24 mouse cellular contexts compared by ENCODE assay signal in the genomic region with DNA sequence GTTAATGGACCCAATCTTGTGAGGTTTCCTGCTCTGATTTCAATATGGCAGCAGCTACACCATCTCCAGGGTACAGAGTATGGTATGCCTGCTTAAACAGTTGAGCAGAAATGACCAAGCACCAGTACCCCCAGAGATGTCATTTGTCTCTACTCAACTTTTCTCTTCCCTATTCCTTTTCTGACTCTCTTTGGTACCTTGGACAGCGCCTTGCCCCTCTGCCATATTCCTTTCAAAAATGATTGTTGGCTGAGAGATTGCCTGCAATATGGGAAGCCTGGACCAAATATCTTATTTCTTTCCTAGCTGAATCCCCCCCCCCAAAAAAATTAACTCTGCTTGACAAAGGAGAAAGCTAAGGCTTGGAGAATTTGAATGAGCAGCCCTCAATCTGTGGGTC.
DNase-seq lines count a peak whose midpoint lies in the region; ATAC-seq and TF ChIP-seq lines count a peak whose summit lies in the region.
"Had no signal": no experiment of that assay in that cellular context is flagged by ENCODE, and none has a peak within 500 bp of the region (broad histone marks: within the 10 kb centered on the region; RNA-seq: fewer than 3 reads in every experiment).

No protein-coding gene starts in this region.

- H3K27ac ChIP-seq in kidney, postnatal 0 days = no peak overlapping the region
- H3K27ac ChIP-seq in MEL (ENCODE audit: control insufficient read depth, low read depth, low read length) = no peak overlapping the region
- H3K27ac ChIP-seq in limb, embryonic 11.5 days (replicated peaks; ENCODE audit: low read depth, low read length) = no peak overlapping the region
- H3K27ac ChIP-seq: hindbrain, embryonic 15.5 days; intestine, embryonic 15.5 days; left cerebral cortex, adult 2 months; limb, embryonic 12.5 days; liver, embryonic 13.5 days; lung, embryonic 15.5 days; neural tube, embryonic 12.5 days; stomach, embryonic 15.5 days had no signal

- 62% methylated on average over 1 of the region's 1 CpGs for WGBS in kidney, postnatal 0 days
- 60% methylated on average over 1 of the region's 1 CpGs for WGBS in limb, embryonic 11.5 days

- TF ChIP-seq RAD21 in MEL (IDR thresholded peaks at IDR 0.05; ENCODE audit: low read depth, low read length) = no peak

- no peaks in the 10 kb centered on the region for H3K4me1 ChIP-seq in kidney, postnatal 0 days (replicated peaks; ENCODE audit: insufficient read depth, low read length)
- H3K4me1 ChIP-seq in MEL (ENCODE audit: control insufficient read depth in 1 of 2, insufficient read depth in 2 of 2, low read length in 2 of 2) = no peaks in the 10 kb centered on the region
- no peaks in the 10 kb centered on the region for H3K4me1 ChIP-seq in limb, embryonic 11.5 days (ENCODE audit: control insufficient read depth, insufficient read depth, low read length)
- H3K4me1 ChIP-seq: hindbrain, embryonic 15.5 days; intestine, embryonic 15.5 days; limb, embryonic 12.5 days; liver, embryonic 13.5 days; lung, embryonic 15.5 days; neural tube, embryonic 12.5 days; stomach, embryonic 15.5 days had no signal

- no peaks in the 10 kb centered on the region for H3K79me2 ChIP-seq in MEL (ENCODE audit: control insufficient read depth, insufficient read depth, low read length, poor library complexity)

- H3K4me3 ChIP-seq in kidney, postnatal 0 days (replicated peaks; ENCODE audit: low read depth, low read length) = no peak overlapping the region
- H3K4me3 ChIP-seq in MEL (ENCODE audit: control insufficient read depth in 1 of 2, insufficient read depth in 1 of 2, low read depth in 2 of 2, low read length in 2 of 2) = no peak overlapping the region
- no peak overlapping the region for H3K4me3 ChIP-seq in limb, embryonic 11.5 days (ENCODE audit: low read depth, low read length)
- H3K4me3 ChIP-seq: hindbrain, embryonic 15.5 days; intestine, embryonic 15.5 days; left cerebral cortex, adult 2 months; limb, embryonic 12.5 days; liver, embryonic 13.5 days; lung, embryonic 15.5 days; neural tube, embryonic 12.5 days; stomach, embryonic 15.5 days had no signal

- TF ChIP-seq POLR2A in MEL (IDR thresholded peaks at IDR 0.05; ENCODE audit: control insufficient read depth in 1 of 2, insufficient read depth in 1 of 2, low read depth in 1 of 2, low read length in 2 of 2, poor library complexity in 1 of 2) = no peak

- ATAC-seq in kidney, postnatal 0 days (replicated peaks; ENCODE audit: low FRiP score, low read depth) = no peak
- ATAC-seq in limb, embryonic 11.5 days (ENCODE audit: insufficient number of reproducible peaks, low FRiP score, low TSS enrichment, low read depth) = no peak
- no peak for ATAC-seq in CD4-positive, CD25-positive, alpha-beta regulatory T cell, adult 4 months
- ATAC-seq: forebrain, postnatal 0 days; intestine, embryonic 15.5 days had no signal

- no peaks in the 10 kb centered on the region for H3K36me3 ChIP-seq in kidney, postnatal 0 days (ENCODE audit: insufficient read depth, low read length)
- H3K36me3 ChIP-seq in MEL (ENCODE audit: control insufficient read depth in 1 of 2, insufficient read depth in 2 of 2, low read length in 2 of 2) = no peaks in the 10 kb centered on the region
- H3K36me3 ChIP-seq in limb, embryonic 11.5 days (ENCODE audit: control insufficient read depth, insufficient read depth, low read length) = no peaks in the 10 kb centered on the region
- H3K36me3 ChIP-seq: intestine, embryonic 15.5 days; limb, embryonic 12.5 days; liver, embryonic 13.5 days; lung, embryonic 15.5 days; neural tube, embryonic 12.5 days; stomach, embryonic 15.5 days had no signal

- H3K4me2 ChIP-seq in kidney, postnatal 0 days (ENCODE audit: low read length) = no peak overlapping the region
- no peak overlapping the region for H3K4me2 ChIP-seq in limb, embryonic 11.5 days (ENCODE audit: low read depth, severe bottlenecking)
- H3K4me2 ChIP-seq: hindbrain, embryonic 15.5 days; intestine, embryonic 15.5 days; limb, embryonic 12.5 days; liver, embryonic 13.5 days; lung, embryonic 15.5 days; neural tube, embryonic 12.5 days; stomach, embryonic 15.5 days had no signal

- no peak for TF ChIP-seq EP300 in MEL (IDR thresholded peaks at IDR 0.05; ENCODE audit: low read depth in 1 of 2, low read length in 2 of 2)

- no peak overlapping the region for H3K9ac ChIP-seq in kidney, postnatal 0 days (ENCODE audit: low read depth, low read length)
- H3K9ac ChIP-seq in MEL (ENCODE audit: control insufficient read depth, low read depth, low read length, poor library complexity, severe bottlenecking) = no peak overlapping the region
- no peak overlapping the region for H3K9ac ChIP-seq in limb, embryonic 11.5 days (ENCODE audit: low read length)
- H3K9ac ChIP-seq: forebrain, postnatal 0 days; hindbrain, embryonic 15.5 days; intestine, embryonic 15.5 days; limb, embryonic 12.5 days; liver, embryonic 13.5 days; lung, embryonic 15.5 days; neural tube, embryonic 12.5 days; stomach, embryonic 15.5 days had no signal

- DNase-seq in kidney, postnatal 0 days (ENCODE audit: low spot score) = peak; percentile 27
- DNase-seq in kidney, postnatal 14 days = no peak
- DNase-seq in MEL (ENCODE audit: low read depth, low spot score) = peak; percentile 3
- DNase-seq in embryo, embryonic 11 days = peak; percentile 37
- DNase-seq in limb, embryonic 11.5 days (ENCODE audit: low spot score) = peak; percentile 51
- no peak for DNase-seq in heart, adult 18-20 months
- DNase-seq: cerebellum, adult 11-12 months; cerebellum, postnatal 14 days; forebrain, postnatal 0 days; gastrocnemius, postnatal 25 days; heart, postnatal 36 days; kidney, adult 9 months; liver, embryonic 13.5 days; lung, postnatal 4 days; midbrain, embryonic 14.5 days; thymus, postnatal 36 days had no signal

- H3K9me3 ChIP-seq in kidney, postnatal 0 days (replicated peaks; ENCODE audit: low read length) = no peaks in the 10 kb centered on the region
- H3K9me3 ChIP-seq in MEL (replicated peaks; ENCODE audit: insufficient read depth, low read length) = no peaks in the 10 kb centered on the region; the same call in 1 of the 2 replicates
- H3K9me3 ChIP-seq in limb, embryonic 11.5 days (ENCODE audit: control insufficient read depth, low read length) = no peaks in the 10 kb centered on the region
- H3K9me3 ChIP-seq: hindbrain, embryonic 15.5 days; intestine, embryonic 15.5 days; limb, embryonic 12.5 days; lung, embryonic 15.5 days; neural tube, embryonic 12.5 days; stomach, embryonic 15.5 days had no signal

- H3K27me3 ChIP-seq in kidney, postnatal 0 days (ENCODE audit: insufficient read depth, low read length) = no peaks in the 10 kb centered on the region
- H3K27me3 ChIP-seq in MEL (ENCODE audit: control insufficient read depth in 1 of 2, insufficient read depth in 2 of 2, low read length in 2 of 2) = no peaks in the 10 kb centered on the region
- no peaks in the 10 kb centered on the region for H3K27me3 ChIP-seq in limb, embryonic 11.5 days (ENCODE audit: control insufficient read depth, insufficient read depth, low read length)
- H3K27me3 ChIP-seq: hindbrain, embryonic 15.5 days; intestine, embryonic 15.5 days; limb, embryonic 12.5 days; liver, embryonic 13.5 days; lung, embryonic 15.5 days; neural tube, embryonic 12.5 days; stomach, embryonic 15.5 days had no signal

- TF ChIP-seq CTCF in kidney, postnatal 0 days (IDR thresholded peaks at IDR 0.05; ENCODE audit: low read depth) = no peak
- TF ChIP-seq CTCF in MEL (IDR thresholded peaks at IDR 0.05 in 2 of 3, conservative IDR thresholded peaks at IDR 0.05 in 1 of 3; ENCODE audit: control insufficient read depth in 1 of 3, insufficient read depth in 1 of 3, low read depth in 2 of 3, low read length in 3 of 3, poor library complexity in 1 of 3, severe bottlenecking in 1 of 3) = no peak

TF ChIP-seq in MEL, 35 proteins besides CTCF, POLR2A, EP300 and RAD21:
- TF ChIP-seq MAX (IDR thresholded peaks at IDR 0.05; ENCODE audit: low read length) = no peak
- no peak for TF ChIP-seq MEF2A (IDR thresholded peaks at IDR 0.05; ENCODE audit: extremely low read depth, insufficient replicate concordance, low read depth, low read length, poor library complexity, severe bottlenecking)
- TF ChIP-seq UBTF (IDR thresholded peaks at IDR 0.05; ENCODE audit: borderline replicate concordance, insufficient read depth, low read depth, low read length) = no peak
- TF ChIP-seq NRF1 (IDR thresholded peaks at IDR 0.05; ENCODE audit: insufficient read depth, low read depth, low read length, poor library complexity, severe bottlenecking) = no peak
- no peak for TF ChIP-seq CHD2 (IDR thresholded peaks at IDR 0.05; ENCODE audit: low read length)
- no peak for TF ChIP-seq TAL1 (IDR thresholded peaks at IDR 0.05; ENCODE audit: low read length)
- no peak for TF ChIP-seq POLR2AphosphoS5 (IDR thresholded peaks at IDR 0.05; ENCODE audit: borderline replicate concordance, low read depth, low read length)
- no peak for TF ChIP-seq ZC3H11A (IDR thresholded peaks at IDR 0.05; ENCODE audit: low read depth, low read length)
- no peak for TF ChIP-seq USF1 (IDR thresholded peaks at IDR 0.05; ENCODE audit: low read depth, low read length)
- TF ChIP-seq MAFK (IDR thresholded peaks at IDR 0.05; ENCODE audit: borderline replicate concordance, low read depth, low read length) = no peak
- TF ChIP-seq CHD1 (IDR thresholded peaks at IDR 0.05; ENCODE audit: low read depth, low read length) = no peak

Comparison
In these comparisons a context has a peak if more than half of its experiments do, and no peak if none do; other contexts are left out.
1. DNase-seq: peak in kidney, postnatal 0 days (single experiment), MEL (single experiment), embryo, embryonic 11 days (single experiment) and limb, embryonic 11.5 days (single experiment); none in kidney, postnatal 14 days (single experiment) and heart, adult 18-20 months (0 of 2).